Mouse (Mus musculus) midbrain, postnatal 0 days (tissue): ENCODE measurements around the gene Rbpj. TPM values are rescaled to one million over a fixed set of nuclear protein-coding genes. Genes with fewer than 3 reads are reported as not detected.
A peak's percentile ranks its signal among the peaks of the same experiment; 100 is the strongest.

Experiments
- ATAC-seq: fragments of 200-750 bp; cut with Nextera tagmentation; 2 replicates; pipeline ENCODE4 v1.8.0; 2017; ENCODE audit warnings: moderate number of reproducible peaks, mild to moderate bottlenecking, moderate TSS enrichment, moderate library complexity; ENCODE audit not compliant: low FRiP score
- DNase-seq: peaks from one replicate; pipeline ENCODE4 v3.0.0-alpha.2; 2015; ENCODE audit warnings: low spot score
- H3K27ac ChIP-seq: fragments of 300-500 bp; sonication (generic); 2 replicates; pipeline ENCODE4 v1.5.1; 2014; ENCODE audit warnings: low read depth, mild to moderate bottlenecking, low read length, mixed read lengths
- H3K27me3 ChIP-seq: fragments of 300-500 bp; sonication (generic); 2 replicates; pipeline ENCODE4 v1.6.1; 2014; ENCODE audit warnings: low read length, control low read depth, mixed read lengths; ENCODE audit not compliant: insufficient read depth
- H3K36me3 ChIP-seq: fragments of 300-500 bp; sonication (generic); 2 replicates; pipeline ENCODE4 v1.6.1; 2014; ENCODE audit warnings: low read length, control low read depth, mixed read lengths; ENCODE audit not compliant: insufficient read depth
- H3K4me1 ChIP-seq: fragments of 300-500 bp; sonication (generic); 2 replicates; pipeline ENCODE4 v1.6.1; 2014; ENCODE audit warnings: mild to moderate bottlenecking, control low read depth, antibody characterized with exemption, low read length, mixed read lengths; ENCODE audit not compliant: insufficient read depth
- H3K4me2 ChIP-seq: fragments of 300-500 bp; sonication (generic); 2 replicates; pipeline ENCODE4 v1.6.1; 2014; ENCODE audit warnings: low read depth, mild to moderate bottlenecking, low read length, mixed read lengths; ENCODE audit not compliant: poor library complexity, severe bottlenecking
- H3K4me3 ChIP-seq: fragments of 300-500 bp; sonication (generic); 2 replicates; pipeline ENCODE4 v1.5.1; 2014; ENCODE audit warnings: low read depth, mild to moderate bottlenecking, low read length, moderate library complexity
- H3K9ac ChIP-seq: fragments of 300-500 bp; sonication (generic); replicated peaks from 2 replicates; pipeline ENCODE4 v1.6.1; 2014; ENCODE audit warnings: mild to moderate bottlenecking, low read length, moderate library complexity, mixed read lengths; ENCODE audit not compliant: poor library complexity, severe bottlenecking
- H3K9me3 ChIP-seq: fragments of 300-500 bp; sonication (generic); 2 replicates; pipeline ENCODE4 v1.6.1; 2016; ENCODE audit warnings: low read length, control low read depth
- CTCF ChIP-seq: IDR thresholded peaks from 2 replicates; pipeline ENCODE4 v1.5.1; 2016; ENCODE audit warnings: antibody characterized with exemption, mild to moderate bottlenecking
- WGBS: fragments of 180-500 bp; shearing (Covaris S2); extraction: QIAGEN DNeasy Blood & Tissue Kit; methylation state at CpG from one replicate; pipeline ENCODE4 v1.1.7; 2014; 5-methylcytosine and 5-hydroxymethylcytosine counted together
- polyA plus RNA-seq: library from polyadenylated mRNA; unstranded; fragments of >200 nt; fragmentation: Nextera tagmentation; extraction: Ambion mirVana; gene quantifications from 2 replicates; pipeline ENCODE4 v1.2.1, GENCODE M21; 2015
- total RNA-seq: library from RNA; depleted of rRNA; stranded (reverse); fragments of >200 nt; gene quantifications from 2 replicates; pipeline ENCODE4 v1.2.3, GENCODE M21; 2014

Rbpj gene
- total and polyA plus RNA-seq, 2 experiments from 2014 or later, result 14.8 to 21.0 TPM

- H3K4me2 ChIP-seq, result no peak overlapping the region
- no peaks in the 10 kb centered on the region for H3K27me3 ChIP-seq
- H3K4me1 ChIP-seq, result no peaks in the 10 kb centered on the region
- WGBS, result 45% methylated on average over 16 of the region's 16 CpGs
- peak; percentile 32 for DNase-seq
- H3K9ac ChIP-seq, result no peak overlapping the region
- H3K27ac ChIP-seq, result no peak overlapping the region
- no peak for TF ChIP-seq CTCF
- no peak overlapping the region for H3K4me3 ChIP-seq
- H3K36me3 ChIP-seq, result no peaks in the 10 kb centered on the region
- no peak for ATAC-seq
- H3K9me3 ChIP-seq, result no peaks in the 10 kb centered on the region
Measured at GRCm38 (mm10) chr5:53470141-53471079, 4.5 kb downstream of the Rbpj start.

- Histone ChIP-seq H3K4me2 (no peak overlapping the region), H3K4me3 (no peak overlapping the region), H3K9me3 (no peaks in the 10 kb centered on the region), H3K27me3 (no peaks in the 10 kb centered on the region), H3K4me1 (no peaks in the 10 kb centered on the region), H3K27ac (no peak overlapping the region), H3K36me3 (no peaks in the 10 kb centered on the region), H3K9ac (no peak overlapping the region)
- DNase-seq, result no peak
- no peak for ATAC-seq
- no peak for TF ChIP-seq CTCF
- 92% methylated on average over 11 of the region's 11 CpGs for WGBS
Measured at GRCm38 (mm10) chr5:53472485-53472884, 6.5 kb downstream of the Rbpj start.

- 75% methylated on average over 6 of the region's 6 CpGs for WGBS
- Histone ChIP-seq H3K27me3 (no peaks in the 10 kb centered on the region), H3K36me3 (no peaks in the 10 kb centered on the region), H3K27ac (no peak overlapping the region), H3K4me3 (no peak overlapping the region), H3K4me1 (no peaks in the 10 kb centered on the region), H3K4me2 (no peak overlapping the region), H3K9ac (no peak overlapping the region), H3K9me3 (no peaks in the 10 kb centered on the region)
- no peak for DNase-seq
- TF ChIP-seq CTCF, result no peak
- ATAC-seq, result no peak
Measured at GRCm38 (mm10) chr5:53479161-53479560, 13.2 kb downstream of the Rbpj start.

GRCm38 (mm10) chr5:53479891-53480290, 13.9 kb downstream of the Rbpj start:
- ATAC-seq (no peak), DNase-seq (no peak)
- Histone ChIP-seq H3K27ac (no peak overlapping the region), H3K4me2 (no peak overlapping the region), H3K27me3 (no peaks in the 10 kb centered on the region), H3K4me1 (no peaks in the 10 kb centered on the region), H3K36me3 (no peaks in the 10 kb centered on the region), H3K4me3 (no peak overlapping the region), H3K9ac (no peak overlapping the region), H3K9me3 (no peaks in the 10 kb centered on the region)
- 72% methylated on average over 5 of the region's 5 CpGs for WGBS
- no peak for TF ChIP-seq CTCF

- TF ChIP-seq CTCF, result no peak
- Histone ChIP-seq H3K9ac (no peak overlapping the region), H3K27me3 (no peaks in the 10 kb centered on the region), H3K36me3 (no peaks in the 10 kb centered on the region), H3K9me3 (no peaks in the 10 kb centered on the region), H3K4me3 (no peak overlapping the region), H3K27ac (no peak overlapping the region), H3K4me1 (no peaks in the 10 kb centered on the region), H3K4me2 (no peak overlapping the region)
- DNase-seq (no peak), ATAC-seq (no peak)
- WGBS, result 88% methylated on average over 2 of the region's 2 CpGs
Measured at GRCm38 (mm10) chr5:53481021-53481420, 15.1 kb downstream of the Rbpj start.

GRCm38 (mm10) chr5:53485069-53485628, 19.2 kb downstream of the Rbpj start:
- Histone ChIP-seq H3K36me3 (no peaks in the 10 kb centered on the region), H3K9me3 (no peaks in the 10 kb centered on the region), H3K4me2 (no peak overlapping the region), H3K4me1 (no peaks in the 10 kb centered on the region), H3K9ac (no peak overlapping the region), H3K27ac (no peak overlapping the region), H3K4me3 (no peak overlapping the region), H3K27me3 (no peaks in the 10 kb centered on the region)
- ATAC-seq (no peak), DNase-seq (no peak)
- no peak for TF ChIP-seq CTCF
- 92% methylated on average over 6 of the region's 6 CpGs for WGBS
